Mouse (Mus musculus) bone marrow macrophage, adult 2 months (primary cell): ENCODE results near the gene Zic5.

ENCODE experiments used
- CTCF ChIP-seq: IDR thresholded peaks from 2 replicates; pipeline ENCODE4 v1.5.1; 2012; ENCODE audit warnings: low read depth, mild to moderate bottlenecking, low read length, moderate library complexity
- POLR2A ChIP-seq: IDR thresholded peaks from 2 replicates; pipeline ENCODE4 v1.6.1; 2012; ENCODE audit warnings: mild to moderate bottlenecking, low read depth, low read length, borderline replicate concordance

DNA sequence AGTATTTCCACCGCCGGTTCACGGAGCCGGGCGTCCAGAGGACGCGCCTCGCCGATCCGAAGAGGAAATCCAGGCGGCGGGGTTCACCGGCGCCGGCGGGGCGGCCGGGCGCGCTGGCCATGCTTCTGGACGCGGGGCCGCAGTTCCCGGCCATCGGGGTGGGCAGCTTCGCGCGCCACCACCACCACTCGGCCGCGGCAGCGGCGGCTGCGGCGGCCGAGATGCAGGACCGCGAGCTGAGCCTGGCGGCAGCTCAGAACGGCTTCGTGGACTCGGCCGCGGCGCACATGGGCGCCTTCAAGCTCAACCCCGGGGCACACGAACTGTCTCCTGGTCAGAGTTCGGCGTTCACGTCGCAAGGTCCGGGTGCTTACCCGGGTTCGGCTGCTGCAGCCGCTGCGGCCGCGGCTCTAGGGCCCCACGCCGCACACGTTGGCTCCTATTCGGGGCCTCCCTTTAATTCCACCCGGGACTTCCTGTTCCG is 10.1 kb upstream of the Zic5 start:
- TF ChIP-seq CTCF (no peak), POLR2A (no peak)
